ENCODE assay signal across 8 mouse cellular contexts in genomic region chr5:72796186-72796613, GRCm38 (mm10). TPM values are rescaled to one million over a fixed set of nuclear protein-coding genes. Genes with fewer than 3 reads are reported as not detected.
A peak's percentile ranks its signal among the peaks of the same experiment; 100 is the strongest.
DNase-seq lines count a peak whose midpoint lies in the region; ATAC-seq and TF ChIP-seq lines count a peak whose summit lies in the region.

No protein-coding gene starts in this region.

- 0 out of 2 replicates have a peak overlapping the region, but pooled peaks have one; percentile 9 for H3K4me3 ChIP-seq in intestine, postnatal 0 days (ENCODE audit: low read depth, low read length)

- DNase-seq in adrenal gland, adult (ENCODE audit: inconsistent age in 2 of 2, low spot score in 1 of 2): peak; percentile 26 to 58
- DNase-seq in adrenal gland, adult 18-20 months (ENCODE audit: low spot score in 2 of 2): no peak
- DNase-seq in 416B (ENCODE audit: low read depth): peak; percentile 75
- DNase-seq in lung, postnatal 25 days (ENCODE audit: low spot score): peak; percentile 46
- DNase-seq in cerebellum, adult 18-20 months: no peak
- DNase-seq in layer of hippocampus, adult 8-10 months (ENCODE audit: low spot score in 2 of 2): no peak

- peak overlapping the region; percentile 27; the same call in 1 of the 2 replicates for H3K9ac ChIP-seq in intestine, postnatal 0 days (ENCODE audit: low read depth, low read length)

- no peaks in the 10 kb centered on the region for H3K9me3 ChIP-seq in intestine, postnatal 0 days (ENCODE audit: control insufficient read depth)

- H3K27me3 ChIP-seq in intestine, postnatal 0 days (replicated peaks; ENCODE audit: control insufficient read depth, insufficient read depth, low read length): no peaks in the 10 kb centered on the region

- ATAC-seq in granulocyte monocyte progenitor cell, adult 5-6 weeks (replicated peaks; ENCODE audit: poor library complexity, severe bottlenecking): peak; percentile 91
- ATAC-seq in intestine, postnatal 0 days: no peak

- no peak overlapping the region for H3K27ac ChIP-seq in intestine, postnatal 0 days (ENCODE audit: low read depth, low read length)

- no peak for TF ChIP-seq CTCF in intestine, postnatal 0 days (IDR thresholded peaks at IDR 0.05; ENCODE audit: low read depth)

- peak overlapping the region; percentile 40 for H3K4me2 ChIP-seq in intestine, postnatal 0 days (replicated peaks; ENCODE audit: low read depth)

- no peaks in the 10 kb centered on the region for H3K4me1 ChIP-seq in intestine, postnatal 0 days (replicated peaks; ENCODE audit: control insufficient read depth, insufficient read depth, low read length)

- WGBS in intestine, postnatal 0 days: 39% methylated on average over 14 of the region's 14 CpGs

- no peaks in the 10 kb centered on the region; the same call in 1 of the 2 replicates for H3K36me3 ChIP-seq in intestine, postnatal 0 days (ENCODE audit: control insufficient read depth, insufficient read depth)

RNA-seq across cellular contexts. Expression of gene Txk, which starts 43.6 kb away (rescaled TPM):
- total RNA-seq in adrenal gland, adult 18-20 months (2021): under 1 TPM in 1 of 2 experiments, not detected in 1; 0.29 TPM
- total RNA-seq in granulocyte monocyte progenitor cell, adult 5-6 weeks (2014; fragmentation: Nextera tagmentation): not detected in 2 replicates
- total RNA-seq in granulocyte monocyte progenitor cell, adult 5-6 weeks (2017): 0.31 TPM in 1 of 2 replicates, not detected in the other
- 0.39 and 0.44 TPM in 2 replicates for polyA plus RNA-seq in intestine, postnatal 0 days (2015; fragmentation: Nextera tagmentation; extraction: Ambion mirVana)
- under 1 TPM in 3 of 4 experiments, not detected in 1; 0.06 to 0.20 (median 0.18) TPM for total RNA-seq in layer of hippocampus, adult 8-10 months (2022)

Comparison
In these comparisons a context has a peak if more than half of its experiments do, and no peak if none do; other contexts are left out.
1. DNase-seq: peak in adrenal gland, adult (2 of 2), 416B (single experiment) and lung, postnatal 25 days (single experiment); none in adrenal gland, adult 18-20 months (0 of 2), cerebellum, adult 18-20 months (0 of 2) and layer of hippocampus, adult 8-10 months (0 of 2).